Mouse (Mus musculus) G1E (cell line): ENCODE results near the gene Btla. TPM values are rescaled to one million over a fixed set of nuclear protein-coding genes. Genes with fewer than 3 reads are reported as not detected.

Experiments used
- ATAC-seq: 2 replicates; pipeline ENCODE4 v1.8.0; 2016; ENCODE audit warnings: mild to moderate bottlenecking; ENCODE audit not compliant: insufficient number of reproducible peaks, poor library complexity, low FRiP score, severe bottlenecking; ENCODE audit errors: extremely low read depth
- DNase-seq: peaks from one replicate; pipeline ENCODE4 v3.0.0; 2012; ENCODE audit warnings: low spot score
- H3K27me3 ChIP-seq: 2 replicates; pipeline ENCODE4 v1.6.1; 2012; ENCODE audit warnings: mild to moderate bottlenecking, low read length, inconsistent platforms; ENCODE audit not compliant: insufficient read depth
- H3K36me3 ChIP-seq: replicated peaks from 2 replicates; pipeline ENCODE3; 2012; ENCODE audit warnings: mild to moderate bottlenecking, inconsistent platforms
- H3K4me1 ChIP-seq: 2 replicates; pipeline ENCODE4 v1.6.1; 2012; ENCODE audit warnings: low read depth, low read length, inconsistent platforms, mixed read lengths; ENCODE audit not compliant: insufficient read depth
- H3K4me3 ChIP-seq: 2 replicates; pipeline ENCODE4 v1.5.1; 2012; ENCODE audit warnings: low read depth, mild to moderate bottlenecking, inconsistent platforms, low read length, moderate library complexity, mixed read lengths
- H3K9me3 ChIP-seq: replicated peaks from 2 replicates; pipeline ENCODE4 v1.6.1; 2012; ENCODE audit warnings: inconsistent platforms
- CTCF ChIP-seq: IDR thresholded peaks from 2 replicates; pipeline ENCODE4 v1.5.1; 2012; ENCODE audit warnings: low read depth, low read length, inconsistent platforms, mixed read lengths
- GATA1 ChIP-seq: IDR thresholded peaks from 2 replicates; pipeline ENCODE4 v1.6.1; 2012; ENCODE audit warnings: borderline replicate concordance, low read length, inconsistent platforms, mixed read lengths
- GATA2 ChIP-seq: IDR thresholded peaks from 2 replicates; pipeline ENCODE4 v1.6.1; 2012; ENCODE audit warnings: low read depth, low read length, inconsistent platforms, borderline replicate concordance
- POLR2AphosphoS5 ChIP-seq: IDR thresholded peaks from 2 replicates; pipeline ENCODE4 v1.6.1; 2012; ENCODE audit warnings: low read depth, low read length, inconsistent platforms; ENCODE audit not compliant: insufficient replicate concordance
- TAL1 ChIP-seq: conservative IDR thresholded peaks from 2 replicates; pipeline ENCODE4 v1.6.1; 2012; ENCODE audit warnings: low read depth, low read length, inconsistent platforms, mixed read lengths
- polyA plus RNA-seq: library from polyadenylated mRNA; stranded (reverse); fragments of >175 nt; gene quantifications from 2 replicates; pipeline ENCODE4 v1.2.3, GENCODE M21; 2012
- total RNA-seq, 2 experiments: library from RNA; stranded (forward) in 1 of 2; stranded (reverse) in 1 of 2; fragments of 200-1000 nt in 1 of 2; fragments of >200 nt in 1 of 2; fragmentation: Nextera tagmentation in 1 of 2; gene quantifications; 2 replicates each; pipeline ENCODE4 v1.2.3; 2014 to 2017

Btla gene
- total and polyA plus RNA-seq, 3 experiments, result 0.22 TPM; not detected in 2

GRCm38 (mm10) chr16:45204859-45205670 lies 19.1 kb upstream of the Btla start:
- no peak for ATAC-seq
- no peaks in the 10 kb centered on the region for H3K36me3 ChIP-seq

GRCm38 (mm10) chr16:45222016-45222415 lies 2.1 kb upstream of the Btla start:
- no peak overlapping the region for H3K4me3 ChIP-seq
- H3K9me3 ChIP-seq, result no peaks in the 10 kb centered on the region
- H3K27me3 ChIP-seq, result no peaks in the 10 kb centered on the region
- H3K36me3 ChIP-seq, result no peaks in the 10 kb centered on the region
- DNase-seq (no peak), ATAC-seq (no peak)
- no peaks in the 10 kb centered on the region for H3K4me1 ChIP-seq
- TF ChIP-seq CTCF, result no peak
- TF ChIP-seq GATA1, result no peak
- no peak for TF ChIP-seq TAL1
- no peak for TF ChIP-seq POLR2AphosphoS5
- no peak for TF ChIP-seq GATA2

More at GRCm38 (mm10) chr16:45204859-45205670, 19.1 kb upstream of the Btla start:
- no peaks in the 10 kb centered on the region for H3K4me1 ChIP-seq
- TF ChIP-seq POLR2AphosphoS5, result no peak
- TF ChIP-seq GATA2, result no peak
- TF ChIP-seq CTCF, result no peak
- no peak for TF ChIP-seq GATA1
- TF ChIP-seq TAL1, result no peak
- no peaks in the 10 kb centered on the region; the same call in 1 of the 2 replicates for H3K27me3 ChIP-seq
- DNase-seq, result no peak
- no peak overlapping the region for H3K4me3 ChIP-seq
- no peaks in the 10 kb centered on the region for H3K9me3 ChIP-seq

- no peaks in the 10 kb centered on the region for H3K4me1 ChIP-seq
- H3K27me3 ChIP-seq, result no peaks in the 10 kb centered on the region
- H3K4me3 ChIP-seq, result no peak overlapping the region
- H3K9me3 ChIP-seq, result no peaks in the 10 kb centered on the region
- ATAC-seq (no peak), DNase-seq (no peak)
- H3K36me3 ChIP-seq, result no peaks in the 10 kb centered on the region
- TF ChIP-seq GATA1 (no peak), CTCF (no peak)
Observed at GRCm38 (mm10) chr16:45222771-45223170, 1.3 kb upstream of the Btla start.

GRCm38 (mm10) chr16:45224431-45225008 lies 405 bp downstream of the Btla start:
- ATAC-seq, result no peak
- DNase-seq, result no peak
- H3K4me1 ChIP-seq, result no peaks in the 10 kb centered on the region
- no peaks in the 10 kb centered on the region for H3K9me3 ChIP-seq
- H3K27me3 ChIP-seq, result no peaks in the 10 kb centered on the region
- H3K4me3 ChIP-seq, result no peak overlapping the region
- TF ChIP-seq POLR2AphosphoS5 (no peak), CTCF (no peak), GATA1 (no peak), GATA2 (no peak), TAL1 (no peak)
- H3K36me3 ChIP-seq, result no peaks in the 10 kb centered on the region

GRCm38 (mm10) chr16:45227002-45227401 lies 2.9 kb downstream of the Btla start:
- no peak overlapping the region for H3K4me3 ChIP-seq
- H3K4me1 ChIP-seq, result no peaks in the 10 kb centered on the region
- H3K27me3 ChIP-seq, result no peaks in the 10 kb centered on the region
- DNase-seq (no peak), ATAC-seq (no peak)
- TF ChIP-seq TAL1 (no peak), GATA1 (no peak), POLR2AphosphoS5 (no peak), GATA2 (no peak), CTCF (no peak)
- H3K9me3 ChIP-seq, result no peaks in the 10 kb centered on the region
- H3K36me3 ChIP-seq, result no peaks in the 10 kb centered on the region

GRCm38 (mm10) chr16:45231296-45231695 lies 7.2 kb downstream of the Btla start:
- Histone ChIP-seq H3K9me3 (no peaks in the 10 kb centered on the region), H3K4me3 (no peak overlapping the region), H3K4me1 (no peaks in the 10 kb centered on the region), H3K27me3 (no peaks in the 10 kb centered on the region; the same call in 1 of the 2 replicates), H3K36me3 (no peaks in the 10 kb centered on the region)
- DNase-seq, result no peak
- no peak for TF ChIP-seq GATA1
- no peak for TF ChIP-seq GATA2
- no peak for TF ChIP-seq TAL1
- no peak for TF ChIP-seq CTCF
- no peak for TF ChIP-seq POLR2AphosphoS5
- ATAC-seq, result no peak
